Mouse (Mus musculus) neural tube, embryonic 15.5 days (tissue): Measurements from ENCODE around the gene Cdc42. TPM values are rescaled to one million over a fixed set of nuclear protein-coding genes. Genes with fewer than 3 reads are reported as not detected.
A peak's percentile ranks its signal among the peaks of the same experiment; 100 is the strongest.

ENCODE experiments used
- ATAC-seq: fragments of 200-750 bp; cut with Nextera tagmentation; 2 replicates; pipeline ENCODE4 v1.8.0; 2017; ENCODE audit warnings: mild to moderate bottlenecking, moderate TSS enrichment, moderate library complexity; ENCODE audit not compliant: low FRiP score
- H3K27ac ChIP-seq: fragments of 300-500 bp; sonication (generic); replicated peaks from 2 replicates; pipeline ENCODE4 v1.5.1; 2015; ENCODE audit warnings: mild to moderate bottlenecking, inconsistent platforms
- H3K27me3 ChIP-seq: fragments of 300-500 bp; sonication (generic); replicated peaks from 2 replicates; pipeline ENCODE4 v1.6.1; 2015; ENCODE audit warnings: inconsistent platforms
- H3K36me3 ChIP-seq: fragments of 300-500 bp; sonication (generic); 2 replicates; pipeline ENCODE4 v1.6.1; 2015; ENCODE audit warnings: inconsistent platforms
- H3K4me1 ChIP-seq: fragments of 300-500 bp; sonication (generic); 2 replicates; pipeline ENCODE4 v1.6.1; 2015; ENCODE audit warnings: inconsistent platforms
- H3K4me2 ChIP-seq: fragments of 300-500 bp; sonication (generic); 2 replicates; pipeline ENCODE4 v1.6.1; 2015; ENCODE audit warnings: inconsistent platforms, mild to moderate bottlenecking, moderate library complexity
- H3K4me3 ChIP-seq: fragments of 300-500 bp; sonication (generic); replicated peaks from 2 replicates; pipeline ENCODE4 v1.5.1; 2015; ENCODE audit warnings: mild to moderate bottlenecking, inconsistent platforms
- H3K9ac ChIP-seq: fragments of 300-500 bp; sonication (generic); replicated peaks from 2 replicates; pipeline ENCODE4 v1.6.1; 2015; ENCODE audit warnings: mild to moderate bottlenecking, inconsistent platforms
- H3K9me3 ChIP-seq: fragments of 300-500 bp; sonication (generic); replicated peaks from 2 replicates; pipeline ENCODE4 v1.6.1; 2016; ENCODE audit warnings: inconsistent platforms
- WGBS: fragments of 180-500 bp; shearing (Covaris S2); methylation state at CpG from one replicate; pipeline ENCODE4 v1.1.7; 2015; ENCODE audit warnings: mixed read lengths; 5-methylcytosine and 5-hydroxymethylcytosine counted together
- polyA plus RNA-seq: library from polyadenylated mRNA; unstranded; fragments of >200 nt; fragmentation: Nextera tagmentation; extraction: Ambion mirVana; gene quantifications from 2 replicates; pipeline ENCODE4 v1.2.1, GENCODE M21; 2015

Gene Cdc42
- polyA plus RNA-seq, 1 experiment from 2014 or later = 961 TPM

DNA sequence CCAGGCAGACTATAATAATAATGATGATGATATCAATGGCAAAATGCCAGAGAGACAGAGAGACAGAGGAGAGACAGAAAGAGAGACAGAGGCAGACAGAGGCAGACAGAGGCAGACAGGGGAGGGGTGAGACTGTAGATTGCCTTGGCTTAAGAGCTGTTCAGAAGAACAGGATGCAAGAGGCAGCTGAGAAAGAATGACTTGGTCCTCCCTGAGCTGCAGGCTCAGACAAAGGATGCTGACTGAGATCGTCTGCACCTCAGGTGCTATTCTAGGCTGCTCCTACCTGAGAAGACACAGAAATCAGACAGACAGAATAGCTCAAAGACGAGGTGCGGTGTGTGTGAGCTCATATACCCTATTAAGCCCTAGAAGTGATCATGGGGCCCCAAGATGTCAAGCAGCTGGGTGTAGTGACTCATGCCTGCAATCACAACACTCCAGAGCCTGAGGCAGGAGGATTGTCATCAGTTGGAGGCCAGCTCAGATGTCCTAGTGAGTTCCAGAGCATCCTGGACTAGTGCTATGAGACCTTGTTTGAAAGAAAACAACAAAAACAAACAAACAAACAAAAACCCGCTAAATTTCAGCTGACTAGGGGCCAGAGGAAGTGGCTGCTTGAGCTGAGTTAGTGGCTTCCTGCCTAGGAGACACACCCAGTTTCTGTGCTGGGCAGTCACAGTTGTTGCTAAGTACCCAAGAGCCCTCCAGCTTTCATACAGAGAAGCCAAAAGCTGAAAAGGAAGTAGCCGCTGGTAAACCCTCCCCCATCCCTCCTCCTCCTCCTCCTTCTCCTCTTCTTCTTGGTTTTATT is 10.0 kb upstream of the Cdc42 start:
- no peaks in the 10 kb centered on the region for H3K36me3 ChIP-seq
- H3K27me3 ChIP-seq = no peaks in the 10 kb centered on the region
- peaks cover 11% of the 10 kb centered on the region for H3K4me1 ChIP-seq
- ATAC-seq = no peak
- H3K9me3 ChIP-seq = no peaks in the 10 kb centered on the region
- H3K9ac ChIP-seq = no peak overlapping the region
- no peak overlapping the region for H3K27ac ChIP-seq
- no peak overlapping the region for H3K4me3 ChIP-seq
- no peak overlapping the region for H3K4me2 ChIP-seq
- 43% methylated on average over 5 of the region's 5 CpGs for WGBS

DNA sequence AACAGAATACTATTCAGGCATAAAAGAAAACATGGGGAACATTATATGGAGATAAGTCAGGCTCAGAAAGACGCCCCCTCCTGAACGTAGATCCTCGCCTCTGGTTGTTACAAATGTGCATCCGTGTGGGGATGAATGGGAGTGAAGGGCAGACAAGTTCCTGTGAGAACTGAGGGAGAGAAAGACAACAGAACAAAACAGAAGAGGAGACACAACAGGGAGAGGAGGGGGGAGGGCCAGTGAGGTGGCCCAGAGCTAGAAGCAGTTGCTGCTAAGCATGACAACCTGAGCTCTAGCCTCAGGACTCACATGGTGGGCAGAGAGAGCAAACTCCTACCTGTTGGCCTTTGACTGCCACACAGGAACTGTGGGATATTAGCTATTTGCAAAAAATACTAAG is 8.6 kb upstream of the Cdc42 start:
- Histone ChIP-seq H3K4me3 (no peak overlapping the region), H3K27me3 (no peaks in the 10 kb centered on the region), H3K36me3 (no peaks in the 10 kb centered on the region), H3K4me1 (peaks cover 11% of the 10 kb centered on the region), H3K27ac (no peak overlapping the region), H3K9me3 (no peaks in the 10 kb centered on the region), H3K4me2 (no peak overlapping the region), H3K9ac (no peak overlapping the region)
- 88% methylated on average over 4 of the region's 4 CpGs for WGBS
- no peak for ATAC-seq

DNA sequence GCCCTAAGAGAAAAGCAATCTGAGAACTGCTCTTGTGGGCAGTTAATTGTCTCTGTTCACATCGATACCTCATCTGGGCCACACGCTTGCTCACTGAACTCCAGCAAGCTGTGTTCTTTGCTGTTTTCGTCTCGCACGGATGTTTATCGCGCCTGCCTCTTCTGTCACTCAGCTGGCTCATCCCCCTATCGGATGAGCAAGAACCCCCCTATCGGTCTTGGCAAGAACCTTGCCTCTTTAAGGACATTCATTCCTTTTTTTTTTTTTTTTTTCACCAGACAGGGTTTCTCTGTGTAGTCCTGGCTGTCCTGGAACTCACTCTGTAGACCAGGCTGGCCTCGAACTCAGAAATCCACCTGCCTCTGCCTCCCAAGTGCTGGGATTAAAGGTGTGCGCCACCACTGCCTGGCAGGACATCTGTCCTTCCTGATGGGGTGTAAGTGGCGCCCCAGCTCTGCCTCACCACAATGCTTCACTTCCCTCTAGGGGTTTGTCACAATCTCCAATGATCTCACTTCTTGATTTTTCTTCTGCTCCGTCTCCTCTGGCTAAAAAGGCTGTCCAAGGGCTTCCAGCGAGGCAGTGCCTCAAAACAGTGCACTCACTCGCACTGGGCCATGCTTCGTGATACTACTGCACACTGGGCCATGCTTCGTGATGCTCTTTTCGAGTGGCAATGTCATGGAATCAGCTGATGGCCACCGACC is 8.0 kb upstream of the Cdc42 start:
- Histone ChIP-seq H3K27me3 (no peaks in the 10 kb centered on the region), H3K4me1 (peaks cover 11% of the 10 kb centered on the region), H3K27ac (no peak overlapping the region), H3K9me3 (no peaks in the 10 kb centered on the region), H3K4me2 (no peak overlapping the region), H3K4me3 (no peak overlapping the region), H3K9ac (no peak overlapping the region), H3K36me3 (no peaks in the 10 kb centered on the region)
- 86% methylated on average over 19 of the region's 19 CpGs for WGBS
- ATAC-seq = no peak

DNA sequence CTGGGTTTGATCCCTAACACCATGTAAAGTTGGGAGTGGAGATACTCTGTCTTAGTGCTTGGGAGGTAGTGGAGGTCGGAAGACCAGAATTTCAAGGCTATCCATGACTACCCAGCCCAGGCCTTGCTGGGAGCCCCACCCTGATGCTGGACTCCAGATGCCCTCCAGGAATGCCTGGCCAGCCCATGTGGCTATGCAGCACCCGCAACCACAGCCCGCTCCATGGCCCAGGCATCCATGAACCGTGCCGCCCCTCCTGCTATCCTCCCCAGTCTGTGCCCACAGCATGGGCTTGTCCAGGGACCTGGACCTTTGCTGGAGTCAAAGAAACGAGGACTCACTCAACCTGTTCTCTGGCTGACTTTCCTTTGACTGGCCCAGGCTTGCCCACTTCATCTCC is 7.3 kb upstream of the Cdc42 start:
- WGBS = 91% methylated on average over 6 of the region's 6 CpGs
- no peak overlapping the region for H3K9ac ChIP-seq
- no peak overlapping the region for H3K4me2 ChIP-seq
- no peak overlapping the region for H3K27ac ChIP-seq
- ATAC-seq = no peak
- H3K9me3 ChIP-seq = no peaks in the 10 kb centered on the region
- H3K27me3 ChIP-seq = no peaks in the 10 kb centered on the region
- H3K4me3 ChIP-seq = no peak overlapping the region
- H3K4me1 ChIP-seq = peaks cover 4% of the 10 kb centered on the region
- no peaks in the 10 kb centered on the region for H3K36me3 ChIP-seq

GRCm38 (mm10) chr4:137360996-137361395 is 3.5 kb upstream of the Cdc42 start:
- no peak overlapping the region for H3K9ac ChIP-seq
- no peak overlapping the region for H3K4me2 ChIP-seq
- H3K4me3 ChIP-seq = no peak overlapping the region
- H3K4me1 ChIP-seq = peaks cover 8% of the 10 kb centered on the region
- H3K27me3 ChIP-seq = no peaks in the 10 kb centered on the region
- ATAC-seq = no peak
- no peaks in the 10 kb centered on the region for H3K9me3 ChIP-seq
- WGBS = 74% methylated on average over 3 of the region's 3 CpGs
- no peak overlapping the region for H3K27ac ChIP-seq
- H3K36me3 ChIP-seq = no peaks in the 10 kb centered on the region

GRCm38 (mm10) chr4:137358291-137359002 is 927 bp upstream of the Cdc42 start:
- H3K4me3 ChIP-seq = no peak overlapping the region
- no peaks in the 10 kb centered on the region for H3K36me3 ChIP-seq
- ATAC-seq = no peak
- H3K4me1 ChIP-seq = peaks cover 27% of the 10 kb centered on the region
- H3K27ac ChIP-seq = no peak overlapping the region
- 63% methylated on average over 14 of the region's 14 CpGs for WGBS
- H3K9ac ChIP-seq = no peak overlapping the region
- no peaks in the 10 kb centered on the region for H3K9me3 ChIP-seq
- H3K27me3 ChIP-seq = no peaks in the 10 kb centered on the region
- H3K4me2 ChIP-seq = peak overlapping the region; percentile 43; the same call in 1 of the 2 replicates

- under 1% methylated on average over 28 of the region's 90 CpGs for WGBS
- peak overlapping the region; percentile 95 for H3K4me3 ChIP-seq
- no peaks in the 10 kb centered on the region for H3K9me3 ChIP-seq
- peak overlapping the region; percentile 100 for H3K9ac ChIP-seq
- H3K36me3 ChIP-seq = no peaks in the 10 kb centered on the region
- peaks cover 39% of the 10 kb centered on the region for H3K4me1 ChIP-seq
- ATAC-seq = peak; percentile 76
- no peaks in the 10 kb centered on the region for H3K27me3 ChIP-seq
- peak overlapping the region; percentile 98 for H3K27ac ChIP-seq
- peak overlapping the region; percentile 70 for H3K4me2 ChIP-seq
These were observed 628 bp downstream of the Cdc42 start for GRCm38 (mm10) chr4:137356674-137357510.

DNA sequence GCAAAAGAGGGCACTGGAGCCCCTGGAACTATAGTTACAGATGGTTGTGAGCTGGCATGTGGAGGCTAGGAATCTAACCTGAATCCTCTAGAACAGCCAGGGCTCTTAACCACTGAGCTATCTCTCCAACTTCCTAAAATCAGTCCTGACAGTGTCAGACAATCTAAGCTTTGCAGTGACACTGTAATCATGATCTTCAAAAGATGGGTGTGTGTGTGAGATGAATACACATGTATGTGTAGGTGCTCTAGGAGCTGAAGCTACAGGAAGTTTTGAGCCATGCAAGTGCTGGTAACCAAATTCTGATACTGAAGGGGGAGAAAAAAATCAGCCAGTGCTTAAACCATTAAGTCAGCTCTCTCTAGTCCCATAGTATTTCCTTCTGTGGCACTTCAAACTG is 6.9 kb downstream of the Cdc42 start:
- Histone ChIP-seq H3K9me3 (no peaks in the 10 kb centered on the region), H3K36me3 (0 out of 2 replicates have a peak, but pooled peaks cover 2% of the 10 kb centered on the region), H3K27me3 (no peaks in the 10 kb centered on the region), H3K27ac (no peak overlapping the region), H3K4me2 (no peak overlapping the region), H3K4me1 (peaks cover 46% of the 10 kb centered on the region), H3K4me3 (no peak overlapping the region), H3K9ac (no peak overlapping the region)
- no peak for ATAC-seq

DNA sequence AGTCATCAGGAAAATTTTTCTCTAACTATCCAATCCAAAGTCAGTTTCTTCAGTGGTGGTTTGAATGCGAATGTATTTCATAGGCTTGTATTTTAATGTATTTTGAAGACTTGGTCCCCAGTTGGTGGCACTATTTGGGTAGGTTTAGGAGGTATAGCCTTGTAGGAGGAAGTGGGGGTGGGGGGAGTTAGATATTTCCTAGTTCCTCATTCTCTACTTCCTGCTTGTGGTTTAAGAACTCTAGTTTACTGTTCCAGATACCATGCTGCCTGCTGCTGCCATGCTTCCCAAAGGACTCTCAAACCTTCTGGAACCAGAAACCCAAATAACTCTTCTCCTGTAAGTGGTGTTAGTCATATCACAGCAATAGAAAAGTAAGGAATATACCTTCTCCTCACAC is 11.7 kb downstream of the Cdc42 start:
- no peaks in the 10 kb centered on the region for H3K27me3 ChIP-seq
- H3K9ac ChIP-seq = no peak overlapping the region
- 98% methylated on average over 1 of the region's 1 CpGs for WGBS
- no peak for ATAC-seq
- no peak overlapping the region for H3K4me3 ChIP-seq
- H3K27ac ChIP-seq = no peak overlapping the region
- no peak overlapping the region for H3K4me2 ChIP-seq
- no peaks in the 10 kb centered on the region for H3K9me3 ChIP-seq
- H3K4me1 ChIP-seq = peaks cover 18% of the 10 kb centered on the region
- H3K36me3 ChIP-seq = 0 out of 2 replicates have a peak, but pooled peaks cover 2% of the 10 kb centered on the region

GRCm38 (mm10) chr4:137345112-137345511 is 12.4 kb downstream of the Cdc42 start:
- WGBS = 85% methylated on average over 2 of the region's 2 CpGs
- Histone ChIP-seq H3K4me1 (peaks cover 18% of the 10 kb centered on the region), H3K9me3 (no peaks in the 10 kb centered on the region), H3K27ac (no peak overlapping the region), H3K27me3 (no peaks in the 10 kb centered on the region), H3K36me3 (0 out of 2 replicates have a peak, but pooled peaks cover 2% of the 10 kb centered on the region), H3K4me3 (no peak overlapping the region), H3K9ac (no peak overlapping the region), H3K4me2 (no peak overlapping the region)
- ATAC-seq = no peak

DNA sequence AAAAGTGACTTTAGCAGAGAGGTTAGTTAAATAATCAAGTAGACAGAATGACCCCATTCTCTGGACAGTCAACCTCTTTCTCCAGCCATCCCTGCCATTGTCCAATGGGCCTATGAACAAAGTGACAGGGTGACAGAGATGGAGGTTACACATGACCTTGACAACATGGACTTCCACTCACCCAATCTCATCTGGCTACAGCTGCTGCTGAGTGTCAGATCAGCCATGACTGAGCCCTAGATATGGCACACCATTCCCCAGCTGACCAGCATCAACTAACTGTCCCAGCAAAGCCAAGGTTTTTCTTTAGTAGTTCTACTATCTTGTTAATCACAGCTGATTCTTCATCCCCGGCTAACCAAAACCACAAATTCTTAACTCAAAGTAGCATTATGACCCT is 14.7 kb downstream of the Cdc42 start:
- no peaks in the 10 kb centered on the region for H3K9me3 ChIP-seq
- no peaks in the 10 kb centered on the region for H3K27me3 ChIP-seq
- no peak for ATAC-seq
- WGBS = 97% methylated on average over 1 of the region's 1 CpGs
- H3K4me2 ChIP-seq = no peak overlapping the region
- H3K4me1 ChIP-seq = peaks cover 24% of the 10 kb centered on the region
- H3K9ac ChIP-seq = no peak overlapping the region
- 0 out of 2 replicates have a peak, but pooled peaks cover 2% of the 10 kb centered on the region for H3K36me3 ChIP-seq
- H3K27ac ChIP-seq = no peak overlapping the region
- no peak overlapping the region for H3K4me3 ChIP-seq
